In genomic region chr6:99026040-99026439, GRCm38 (mm10) we compare ENCODE assay signal across 7 mouse cellular contexts.
A peak's percentile ranks its signal among the peaks of the same experiment; 100 is the strongest.
DNase-seq lines count a peak whose midpoint lies in the region; ATAC-seq lines count a peak whose summit lies in the region.

No protein-coding gene starts in this region.

- H3K9ac ChIP-seq in neural tube, embryonic 11.5 days (ENCODE audit: low read length): no peak overlapping the region
- H3K9ac ChIP-seq in forebrain, embryonic 12.5 days: peak overlapping the region; percentile 4; the same call in 1 of the 2 replicates
- H3K9ac ChIP-seq in liver, embryonic 16.5 days (ENCODE audit: low read depth, low read length): no peak overlapping the region

- no peak for ATAC-seq in neural tube, embryonic 11.5 days (ENCODE audit: insufficient read depth, low FRiP score, low TSS enrichment)
- ATAC-seq in forebrain, embryonic 12.5 days (ENCODE audit: low FRiP score): no peak
- no peak for ATAC-seq in liver, embryonic 16.5 days (ENCODE audit: low read depth)

- peaks cover 28% of the 10 kb centered on the region for H3K4me1 ChIP-seq in neural tube, embryonic 11.5 days (ENCODE audit: control insufficient read depth, insufficient read depth, low read length)
- H3K4me1 ChIP-seq in forebrain, embryonic 12.5 days: peaks cover 50% of the 10 kb centered on the region
- H3K4me1 ChIP-seq in liver, embryonic 16.5 days (ENCODE audit: control insufficient read depth, low read depth, low read length): peaks cover 13% of the 10 kb centered on the region

- H3K27ac ChIP-seq in neural tube, embryonic 11.5 days (ENCODE audit: low read depth, low read length): no peak overlapping the region
- H3K27ac ChIP-seq in forebrain, embryonic 12.5 days: no peak overlapping the region
- no peak overlapping the region for H3K27ac ChIP-seq in liver, embryonic 16.5 days (ENCODE audit: low read length)

- H3K4me2 ChIP-seq in neural tube, embryonic 11.5 days (ENCODE audit: low read depth): peak overlapping the region; percentile 33
- H3K4me2 ChIP-seq in forebrain, embryonic 12.5 days: peak overlapping the region; percentile 39
- H3K4me2 ChIP-seq in liver, embryonic 16.5 days (ENCODE audit: low read depth, low read length): peak overlapping the region; percentile 36; the same call in 1 of the 2 replicates

- no peak for DNase-seq in neural tube, embryonic 11.5 days (ENCODE audit: low spot score)
- no peak for DNase-seq in neural tube, embryonic 10.5 days (ENCODE audit: extremely low spot score, low spot score)
- DNase-seq in thymus, postnatal 4 days: peak; percentile 44
- no peak for DNase-seq in cerebellum, postnatal 25 days
- no peak for DNase-seq in urinary bladder, postnatal 4 days (ENCODE audit: low spot score in 2 of 2)

- no peaks in the 10 kb centered on the region for H3K27me3 ChIP-seq in neural tube, embryonic 11.5 days (ENCODE audit: control insufficient read depth, insufficient read depth, low read length)
- H3K27me3 ChIP-seq in forebrain, embryonic 12.5 days: no peaks in the 10 kb centered on the region
- H3K27me3 ChIP-seq in liver, embryonic 16.5 days (ENCODE audit: control insufficient read depth, insufficient read depth, low read depth, low read length): peaks cover 9% of the 10 kb centered on the region

- no peak overlapping the region for H3K4me3 ChIP-seq in neural tube, embryonic 11.5 days (ENCODE audit: low read depth, low read length)
- H3K4me3 ChIP-seq in forebrain, embryonic 12.5 days (replicated peaks): no peak overlapping the region; the same call in 1 of the 2 replicates
- no peak overlapping the region for H3K4me3 ChIP-seq in liver, embryonic 16.5 days (ENCODE audit: low read depth, low read length)

- WGBS in neural tube, embryonic 11.5 days: 37% methylated on average over 3 of the region's 3 CpGs
- WGBS in forebrain, embryonic 12.5 days: 43% methylated on average over 3 of the region's 3 CpGs
- 32% methylated on average over 3 of the region's 3 CpGs for WGBS in liver, embryonic 16.5 days (ENCODE audit: insufficient replicate concordance)

- no peaks in the 10 kb centered on the region for H3K36me3 ChIP-seq in neural tube, embryonic 11.5 days (ENCODE audit: control insufficient read depth, insufficient read depth, low read length)
- H3K36me3 ChIP-seq in forebrain, embryonic 12.5 days (replicated peaks): no peaks in the 10 kb centered on the region
- H3K36me3 ChIP-seq in liver, embryonic 16.5 days (ENCODE audit: control insufficient read depth, insufficient read depth): no peaks in the 10 kb centered on the region

- H3K9me3 ChIP-seq in neural tube, embryonic 11.5 days (ENCODE audit: control insufficient read depth, low read length): no peaks in the 10 kb centered on the region
- no peaks in the 10 kb centered on the region for H3K9me3 ChIP-seq in forebrain, embryonic 12.5 days
- no peaks in the 10 kb centered on the region for H3K9me3 ChIP-seq in liver, embryonic 16.5 days (replicated peaks; ENCODE audit: control insufficient read depth, low read length)
